Mouse (Mus musculus) heart, postnatal 0 days (tissue): ENCODE measurements around the gene Scaf11. TPM values are rescaled to one million over a fixed set of nuclear protein-coding genes. Genes with fewer than 3 reads are reported as not detected.
"Not testable (repeated sequence)": the region's sequence is repeated elsewhere in the genome, so short reads cannot be mapped to it uniquely, and the experiment has no call there.

Source experiments
- ATAC-seq: fragments of 200-750 bp; cut with Nextera tagmentation; 2 replicates; pipeline ENCODE4 v1.8.0; 2017; ENCODE audit warnings: low read depth, moderate number of reproducible peaks, moderate library complexity; ENCODE audit not compliant: insufficient read depth
- DNase-seq: peaks from one replicate; pipeline ENCODE4 v3.0.0-alpha.2; 2016; ENCODE audit warnings: low spot score
- H3K27ac ChIP-seq: fragments of 300-500 bp; sonication (generic); 2 replicates; pipeline ENCODE4 v1.5.1; 2014; ENCODE audit warnings: low read depth, mild to moderate bottlenecking
- H3K27me3 ChIP-seq: fragments of 300-500 bp; sonication (generic); 2 replicates; pipeline ENCODE4 v1.6.1; 2014; ENCODE audit warnings: low read length, mixed read lengths; ENCODE audit not compliant: control insufficient read depth, insufficient read depth
- H3K36me3 ChIP-seq: fragments of 300-500 bp; sonication (generic); replicated peaks from 2 replicates; pipeline ENCODE4 v1.6.1; 2014; ENCODE audit warnings: low read length, mixed read lengths; ENCODE audit not compliant: control insufficient read depth, insufficient read depth
- H3K4me1 ChIP-seq: fragments of 300-500 bp; sonication (generic); 2 replicates; pipeline ENCODE4 v1.6.1; 2014; ENCODE audit warnings: antibody characterized with exemption; ENCODE audit not compliant: control insufficient read depth, insufficient read depth
- H3K4me2 ChIP-seq: fragments of 300-500 bp; sonication (generic); 2 replicates; pipeline ENCODE4 v1.6.1; 2014; ENCODE audit warnings: low read depth, mild to moderate bottlenecking, low read length, moderate library complexity
- H3K4me3 ChIP-seq: fragments of 300-500 bp; sonication (generic); 2 replicates; pipeline ENCODE4 v1.5.1; 2014; ENCODE audit warnings: low read depth, low read length
- H3K9ac ChIP-seq: fragments of 300-500 bp; sonication (generic); replicated peaks from 2 replicates; pipeline ENCODE4 v1.6.1; 2014; ENCODE audit warnings: low read depth, low read length, mixed read lengths
- H3K9me3 ChIP-seq: fragments of 300-500 bp; sonication (generic); replicated peaks from 2 replicates; pipeline ENCODE4 v1.6.1; 2016; ENCODE audit warnings: low read length; ENCODE audit not compliant: control insufficient read depth
- CTCF ChIP-seq: IDR thresholded peaks from 2 replicates; pipeline ENCODE4 v1.5.1; 2016; ENCODE audit warnings: antibody characterized with exemption, control low read depth, low read depth
- EP300 ChIP-seq: IDR thresholded peaks from 2 replicates; pipeline ENCODE4 v1.6.1; 2016; ENCODE audit warnings: antibody characterized with exemption, low read depth
- WGBS: fragments of 180-500 bp; shearing (Covaris S2); extraction: QIAGEN DNeasy Blood & Tissue Kit; methylation state at CpG from one replicate; pipeline ENCODE4 v1.1.7; 2014; 5-methylcytosine and 5-hydroxymethylcytosine counted together
- polyA plus RNA-seq: library from polyadenylated mRNA; unstranded; fragments of >200 nt; fragmentation: Nextera tagmentation; extraction: Ambion mirVana; gene quantifications from 2 replicates; pipeline ENCODE4 v1.2.1, GENCODE M21; 2015
- total RNA-seq: library from RNA; depleted of rRNA; stranded (reverse); fragments of >200 nt; gene quantifications from 2 replicates; pipeline ENCODE4 v1.2.3, GENCODE M21; 2014; ENCODE audit warnings: low replicate concordance

The Scaf11 gene
- total and polyA plus RNA-seq, 2 experiments from 2014 or later, result 23.7 to 40.8 TPM

GRCm38 (mm10) chr15:96456651-96457337, 3.8 kb downstream of the Scaf11 start:
- no peak overlapping the region for H3K4me3 ChIP-seq
- WGBS, result 77% methylated on average over 5 of the region's 5 CpGs
- H3K27me3 ChIP-seq, result no peaks in the 10 kb centered on the region
- TF ChIP-seq CTCF (no peak), EP300 (no peak)
- H3K4me2 ChIP-seq, result no peak overlapping the region
- H3K9me3 ChIP-seq, result no peaks in the 10 kb centered on the region
- H3K27ac ChIP-seq, result no peak overlapping the region
- no peak for ATAC-seq
- peaks cover 6% of the 10 kb centered on the region; the same call in 1 of the 2 replicates for H3K36me3 ChIP-seq
- H3K9ac ChIP-seq, result no peak overlapping the region
- H3K4me1 ChIP-seq, result peaks cover 26% of the 10 kb centered on the region
- no peak for DNase-seq

GRCm38 (mm10) chr15:96455595-96456214, 4.9 kb downstream of the Scaf11 start:
- ATAC-seq, result no peak
- DNase-seq, result no peak
- Histone ChIP-seq H3K9me3 (no peaks in the 10 kb centered on the region), H3K4me1 (peaks cover 26% of the 10 kb centered on the region), H3K27ac (no peak overlapping the region), H3K27me3 (no peaks in the 10 kb centered on the region), H3K4me2 (no peak overlapping the region), H3K4me3 (no peak overlapping the region), H3K9ac (no peak overlapping the region), H3K36me3 (peaks cover 12% of the 10 kb centered on the region; the same call in 1 of the 2 replicates)
- no peak for TF ChIP-seq CTCF
- TF ChIP-seq EP300, result no peak
- WGBS, result 47% methylated on average over 4 of the region's 4 CpGs

DNA sequence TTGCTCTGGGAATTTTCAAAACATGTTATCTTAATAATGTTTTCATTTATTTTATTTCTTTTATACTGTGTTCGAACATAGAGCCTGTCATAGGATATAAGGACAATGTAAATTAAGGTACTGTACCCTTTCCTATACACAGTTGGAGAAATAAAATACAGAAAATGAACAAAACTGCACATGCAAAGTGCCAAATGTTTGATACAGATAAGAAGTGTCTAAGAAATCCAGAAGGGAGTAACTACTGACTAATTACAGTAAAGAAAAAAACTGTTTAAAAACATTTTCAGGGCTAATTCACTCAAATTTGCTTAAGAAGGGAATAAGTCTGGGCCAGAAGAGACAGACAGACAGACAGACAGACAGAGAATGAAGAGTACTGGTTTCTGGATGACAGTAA, 7.3 kb downstream of the Scaf11 start:
- ATAC-seq (no peak), DNase-seq (no peak)
- TF ChIP-seq EP300 (no peak), CTCF (no peak)
- Histone ChIP-seq H3K4me2 (no peak overlapping the region), H3K9ac (no peak overlapping the region), H3K4me1 (peaks cover 15% of the 10 kb centered on the region), H3K9me3 (no peaks in the 10 kb centered on the region), H3K27me3 (no peaks in the 10 kb centered on the region), H3K36me3 (peaks cover 19% of the 10 kb centered on the region; the same call in 1 of the 2 replicates), H3K4me3 (no peak overlapping the region), H3K27ac (no peak overlapping the region)
- 86% methylated on average over 1 of the region's 1 CpGs for WGBS

DNA sequence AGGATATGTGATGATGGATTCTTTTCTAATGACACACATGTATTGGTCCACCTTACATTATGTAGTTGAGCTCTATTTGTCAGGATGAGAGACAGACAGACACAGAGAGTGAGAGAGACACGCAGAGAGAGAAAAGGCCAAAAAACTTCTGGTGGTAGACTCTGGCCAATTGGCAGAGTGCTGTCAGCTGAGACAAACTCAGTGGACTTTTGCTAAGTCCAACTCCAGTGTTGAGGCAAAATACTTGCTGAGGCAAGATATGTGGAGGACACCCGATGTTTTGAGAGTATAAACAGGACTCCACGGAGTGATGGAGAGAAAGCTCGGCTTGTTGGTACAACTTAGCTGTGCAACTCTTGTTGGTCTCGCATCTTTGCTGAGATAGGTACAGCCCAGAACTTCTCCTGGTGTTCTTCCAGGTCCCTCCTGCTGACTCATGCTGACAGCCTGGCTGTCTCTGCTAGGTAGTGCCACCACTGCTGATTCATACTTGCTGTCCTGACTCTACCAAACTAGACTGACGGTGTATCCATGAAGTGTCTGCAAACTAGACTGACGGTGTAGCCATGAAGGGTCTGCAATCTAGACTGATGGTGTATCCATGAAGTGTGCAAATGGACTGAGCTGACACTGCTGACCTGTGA, 11.9 kb downstream of the Scaf11 start:
- Histone ChIP-seq H3K9ac (no peak overlapping the region), H3K4me2 (no peak overlapping the region), H3K4me1 (no peaks in the 10 kb centered on the region), H3K27ac (no peak overlapping the region), H3K36me3 (peaks cover 36% of the 10 kb centered on the region), H3K27me3 (no peaks in the 10 kb centered on the region), H3K4me3 (no peak overlapping the region), H3K9me3 (no peaks in the 10 kb centered on the region)
- 77% methylated on average over 7 of the region's 7 CpGs for WGBS
- no peak for TF ChIP-seq CTCF
- TF ChIP-seq EP300, result no peak
- DNase-seq (no peak), ATAC-seq (no peak)

DNA sequence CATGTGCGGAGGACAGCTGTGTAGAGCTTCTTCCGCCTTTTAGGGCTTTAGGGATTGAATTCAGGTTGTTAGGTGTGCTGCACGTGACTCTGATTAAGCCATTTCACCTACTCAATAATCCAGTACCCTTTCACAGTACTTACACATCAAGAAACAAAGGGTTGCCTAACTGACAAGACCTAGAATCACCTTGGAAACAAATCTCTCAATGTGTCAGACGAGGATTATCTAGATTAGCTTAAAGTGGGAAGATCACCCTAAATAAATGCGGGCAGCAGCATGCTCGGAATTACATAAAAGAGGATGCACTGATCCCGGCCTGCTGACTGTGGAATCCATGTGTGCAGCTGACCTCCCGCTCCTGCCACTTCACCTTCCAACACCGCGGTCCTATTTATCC, 13.9 kb downstream of the Scaf11 start:
- H3K4me3 ChIP-seq, result no peak overlapping the region
- no peak overlapping the region for H3K9ac ChIP-seq
- 86% methylated on average over 10 of the region's 10 CpGs for WGBS
- no peak overlapping the region for H3K27ac ChIP-seq
- DNase-seq (no peak), ATAC-seq (no peak)
- H3K9me3 ChIP-seq, result no peaks in the 10 kb centered on the region
- H3K27me3 ChIP-seq, result no peaks in the 10 kb centered on the region
- no peak overlapping the region for H3K4me2 ChIP-seq
- H3K4me1 ChIP-seq, result no peaks in the 10 kb centered on the region
- peaks cover 42% of the 10 kb centered on the region for H3K36me3 ChIP-seq
- TF ChIP-seq EP300 (no peak), CTCF (no peak)

GRCm38 (mm10) chr15:96441480-96441879, 19.2 kb downstream of the Scaf11 start:
- not testable (repeated sequence) for ATAC-seq, DNase-seq, H3K9me3 ChIP-seq, H3K27me3 ChIP-seq, H3K4me2 ChIP-seq, H3K4me1 ChIP-seq, H3K9ac ChIP-seq, H3K27ac ChIP-seq, H3K4me3 ChIP-seq
- peaks cover 38% of the 10 kb centered on the region for H3K36me3 ChIP-seq
- WGBS, result 73% methylated on average over 3 of the region's 6 CpGs
